Mouse (Mus musculus): ENCODE measurements around the gene Prtg. TPM values are rescaled to one million over a fixed set of nuclear protein-coding genes. Genes with fewer than 3 reads are reported as not detected.

Gene Prtg
- polyA plus RNA-seq, 1 experiment from 2014 or later: 1.1 TPM

DNA sequence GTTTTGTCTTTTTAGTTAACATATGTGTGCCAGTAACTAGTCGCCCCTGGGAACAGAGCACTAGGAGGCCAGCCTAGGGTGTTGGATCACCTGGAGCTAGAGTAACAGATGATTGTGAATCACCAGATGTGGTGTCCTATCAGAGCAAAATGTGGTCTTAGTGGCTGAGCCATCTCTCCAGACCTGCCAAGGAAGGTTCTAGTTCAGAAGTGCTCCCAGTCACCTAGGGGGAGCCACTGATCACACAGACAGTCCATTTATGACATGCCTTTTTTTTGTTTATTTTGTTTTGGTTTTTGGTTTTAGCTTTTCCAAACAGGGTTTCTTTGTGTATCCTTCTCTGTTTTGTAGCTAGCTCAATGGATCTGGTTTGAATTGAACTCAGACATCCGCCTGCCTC, 104.7 kb downstream of the Prtg start:
- no peaks in the 10 kb centered on the region for H3K9me3 ChIP-seq (ENCODE audit: control insufficient read depth, low read length)
- peaks cover 16% of the 10 kb centered on the region for H3K36me3 ChIP-seq (ENCODE audit: control insufficient read depth, insufficient read depth, low read length)
- no peak overlapping the region for H3K9ac ChIP-seq (ENCODE audit: low read length)
- whole genome bisulfite sequencing: 90% methylated on average over 2 of the region's 2 CpGs
- no peaks in the 10 kb centered on the region for H3K4me1 ChIP-seq (ENCODE audit: control insufficient read depth in 2 of 2, insufficient read depth in 2 of 2, low read length in 2 of 2)
- H3K4me3 ChIP-seq (ENCODE audit: control insufficient read depth in 1 of 2, insufficient read depth in 1 of 2, low read depth in 1 of 2, low read length in 2 of 2): no peak overlapping the region
- ATAC-seq (ENCODE audit: insufficient number of reproducible peaks, insufficient read depth, low FRiP score, low read depth): no peak
- no peaks in the 10 kb centered on the region for H3K27me3 ChIP-seq (ENCODE audit: control insufficient read depth, insufficient read depth, low read length)
- H3K4me2 ChIP-seq (ENCODE audit: low read length): no peak overlapping the region
- H3K27ac ChIP-seq (replicated peaks in 1 of 2; ENCODE audit: control insufficient read depth in 1 of 2, insufficient read depth in 1 of 2, low read depth in 2 of 2, low read length in 2 of 2): no peak overlapping the region

GRCm38 (mm10) chr9:72913551-72913950, 106.9 kb downstream of the Prtg start:
- 69% methylated on average over 6 of the region's 6 CpGs for WGBS
- Histone ChIP-seq H3K9ac (ENCODE audit: low read length) (no peak overlapping the region), H3K36me3 (ENCODE audit: control insufficient read depth, insufficient read depth, low read length) (peaks cover 10% of the 10 kb centered on the region), H3K4me1 (ENCODE audit: control insufficient read depth in 2 of 2, insufficient read depth in 2 of 2, low read length in 2 of 2) (no peaks in the 10 kb centered on the region), H3K9me3 (ENCODE audit: control insufficient read depth, low read length) (no peaks in the 10 kb centered on the region), H3K27ac (replicated peaks in 1 of 2; ENCODE audit: control insufficient read depth in 1 of 2, insufficient read depth in 1 of 2, low read depth in 2 of 2, low read length in 2 of 2) (no peak overlapping the region), H3K4me2 (ENCODE audit: low read length) (no peak overlapping the region), H3K27me3 (ENCODE audit: control insufficient read depth, insufficient read depth, low read length) (no peaks in the 10 kb centered on the region), H3K4me3 (ENCODE audit: control insufficient read depth in 1 of 2, insufficient read depth in 1 of 2, low read depth in 1 of 2, low read length in 2 of 2) (no peak overlapping the region)
- ATAC-seq (ENCODE audit: insufficient number of reproducible peaks, insufficient read depth, low FRiP score, low read depth): no peak

DNA sequence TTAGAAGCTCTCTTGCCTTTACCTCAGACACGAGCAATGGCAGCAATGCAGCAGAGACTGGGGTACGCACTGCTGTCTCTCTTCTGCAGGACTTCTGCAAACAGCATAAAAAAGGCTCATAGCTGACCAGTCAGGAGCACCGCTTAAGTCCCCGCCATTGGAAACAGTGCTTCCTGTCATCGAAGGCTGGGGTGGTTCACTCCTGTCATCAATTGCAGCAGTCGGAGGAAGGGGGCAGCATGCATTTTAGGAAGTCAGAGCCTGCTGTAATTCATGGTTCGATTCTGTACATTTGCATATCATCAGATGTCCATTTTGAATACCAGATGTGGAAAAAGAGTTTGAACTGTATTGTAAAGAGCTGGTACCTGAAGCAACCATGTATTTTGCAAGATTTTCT, 109.1 kb downstream of the Prtg start:
- 38% methylated on average over 7 of the region's 7 CpGs for WGBS
- Histone ChIP-seq H3K9ac (ENCODE audit: low read length) (no peak overlapping the region), H3K27ac (replicated peaks in 1 of 2; ENCODE audit: control insufficient read depth in 1 of 2, insufficient read depth in 1 of 2, low read depth in 2 of 2, low read length in 2 of 2) (no peak overlapping the region), H3K4me3 (ENCODE audit: control insufficient read depth in 1 of 2, insufficient read depth in 1 of 2, low read depth in 1 of 2, low read length in 2 of 2) (no peak overlapping the region), H3K4me1 (ENCODE audit: control insufficient read depth in 2 of 2, insufficient read depth in 2 of 2, low read length in 2 of 2) (0 out of 4 replicates have a peak, but pooled peaks cover 0 to 5% of the 10 kb centered on the region in 2 experiments), H3K27me3 (ENCODE audit: control insufficient read depth, insufficient read depth, low read length) (no peaks in the 10 kb centered on the region), H3K36me3 (ENCODE audit: control insufficient read depth, insufficient read depth, low read length) (peaks cover 9% of the 10 kb centered on the region; the same call in 1 of the 2 replicates), H3K9me3 (ENCODE audit: control insufficient read depth, low read length) (no peaks in the 10 kb centered on the region), H3K4me2 (ENCODE audit: low read length) (no peak overlapping the region)
- no peak for ATAC-seq (ENCODE audit: insufficient number of reproducible peaks, insufficient read depth, low FRiP score, low read depth)

GRCm38 (mm10) chr9:72923068-72923467, 116.4 kb downstream of the Prtg start:
- Histone ChIP-seq H3K27ac (replicated peaks in 1 of 2; ENCODE audit: control insufficient read depth in 1 of 2, insufficient read depth in 1 of 2, low read depth in 2 of 2, low read length in 2 of 2) (no peak overlapping the region), H3K9ac (ENCODE audit: low read length) (no peak overlapping the region), H3K4me3 (ENCODE audit: control insufficient read depth in 1 of 2, insufficient read depth in 1 of 2, low read depth in 1 of 2, low read length in 2 of 2) (no peak overlapping the region), H3K27me3 (ENCODE audit: control insufficient read depth, insufficient read depth, low read length) (peaks cover 11% of the 10 kb centered on the region), H3K4me2 (ENCODE audit: low read length) (no peak overlapping the region), H3K4me1 (ENCODE audit: control insufficient read depth in 2 of 2, insufficient read depth in 2 of 2, low read length in 2 of 2) (peaks cover 4 to 13% of the 10 kb centered on the region in 2 experiments; a peak in 3 of 4 replicates), H3K36me3 (ENCODE audit: control insufficient read depth, insufficient read depth, low read length) (no peaks in the 10 kb centered on the region), H3K9me3 (ENCODE audit: control insufficient read depth, low read length) (no peaks in the 10 kb centered on the region)
- 90% methylated on average over 3 of the region's 3 CpGs for WGBS
- ATAC-seq (ENCODE audit: insufficient number of reproducible peaks, insufficient read depth, low FRiP score, low read depth): no peak

GRCm38 (mm10) chr9:72925021-72925934, 118.6 kb downstream of the Prtg start, which contains the start of gene Pygo1:
Pygo1 (plus strand) TSS chr9:72925645.
- peak; percentile 80 for ATAC-seq (ENCODE audit: insufficient number of reproducible peaks, insufficient read depth, low FRiP score, low read depth)
- H3K36me3 ChIP-seq (ENCODE audit: control insufficient read depth, insufficient read depth, low read length): 0 out of 2 replicates have a peak, but pooled peaks cover 5% of the 10 kb centered on the region
- H3K27ac ChIP-seq (replicated peaks in 1 of 2; ENCODE audit: control insufficient read depth in 1 of 2, insufficient read depth in 1 of 2, low read depth in 2 of 2, low read length in 2 of 2): peak within 1 kb of the TSS in 1 of 2 experiments; percentile 64; a peak in 2 of 4 replicates
- H3K9ac ChIP-seq (ENCODE audit: low read length): peak within 1 kb of the TSS; percentile 90
- peak within 1 kb of the TSS; percentile 97 for H3K4me2 ChIP-seq (ENCODE audit: low read length)
- H3K4me1 ChIP-seq (ENCODE audit: control insufficient read depth in 2 of 2, insufficient read depth in 2 of 2, low read length in 2 of 2): peaks cover 4 to 8% of the 10 kb centered on the region in 2 experiments; a peak in 3 of 4 replicates
- peaks cover 11% of the 10 kb centered on the region for H3K27me3 ChIP-seq (ENCODE audit: control insufficient read depth, insufficient read depth, low read length)
- peak within 1 kb of the TSS; percentile 61 to 85 for H3K4me3 ChIP-seq (ENCODE audit: control insufficient read depth in 1 of 2, insufficient read depth in 1 of 2, low read depth in 1 of 2, low read length in 2 of 2)
- H3K9me3 ChIP-seq (ENCODE audit: control insufficient read depth, low read length): no peaks in the 10 kb centered on the region
- WGBS: under 1% methylated on average over 85 of the region's 108 CpGs

GRCm38 (mm10) chr9:72925935-72926258, 119.2 kb downstream of the Prtg start:
- peak overlapping the region; percentile 61 to 85 for H3K4me3 ChIP-seq (ENCODE audit: control insufficient read depth in 1 of 2, insufficient read depth in 1 of 2, low read depth in 1 of 2, low read length in 2 of 2)
- 0 out of 2 replicates have a peak, but pooled peaks cover 5% of the 10 kb centered on the region for H3K36me3 ChIP-seq (ENCODE audit: control insufficient read depth, insufficient read depth, low read length)
- no peaks in the 10 kb centered on the region for H3K9me3 ChIP-seq (ENCODE audit: control insufficient read depth, low read length)
- peak overlapping the region; percentile 97 for H3K4me2 ChIP-seq (ENCODE audit: low read length)
- peak overlapping the region; percentile 90 for H3K9ac ChIP-seq (ENCODE audit: low read length)
- H3K4me1 ChIP-seq (ENCODE audit: control insufficient read depth in 2 of 2, insufficient read depth in 2 of 2, low read length in 2 of 2): peaks cover 4 to 8% of the 10 kb centered on the region in 2 experiments; a peak in 3 of 4 replicates
- 4% methylated on average over 20 of the region's 20 CpGs for WGBS
- peak; percentile 38; the same call in 1 of the 2 replicates for ATAC-seq (ENCODE audit: insufficient number of reproducible peaks, insufficient read depth, low FRiP score, low read depth)
- H3K27me3 ChIP-seq (ENCODE audit: control insufficient read depth, insufficient read depth, low read length): peaks cover 11% of the 10 kb centered on the region
- H3K27ac ChIP-seq (replicated peaks in 1 of 2; ENCODE audit: control insufficient read depth in 1 of 2, insufficient read depth in 1 of 2, low read depth in 2 of 2, low read length in 2 of 2): no peak overlapping the region

DNA sequence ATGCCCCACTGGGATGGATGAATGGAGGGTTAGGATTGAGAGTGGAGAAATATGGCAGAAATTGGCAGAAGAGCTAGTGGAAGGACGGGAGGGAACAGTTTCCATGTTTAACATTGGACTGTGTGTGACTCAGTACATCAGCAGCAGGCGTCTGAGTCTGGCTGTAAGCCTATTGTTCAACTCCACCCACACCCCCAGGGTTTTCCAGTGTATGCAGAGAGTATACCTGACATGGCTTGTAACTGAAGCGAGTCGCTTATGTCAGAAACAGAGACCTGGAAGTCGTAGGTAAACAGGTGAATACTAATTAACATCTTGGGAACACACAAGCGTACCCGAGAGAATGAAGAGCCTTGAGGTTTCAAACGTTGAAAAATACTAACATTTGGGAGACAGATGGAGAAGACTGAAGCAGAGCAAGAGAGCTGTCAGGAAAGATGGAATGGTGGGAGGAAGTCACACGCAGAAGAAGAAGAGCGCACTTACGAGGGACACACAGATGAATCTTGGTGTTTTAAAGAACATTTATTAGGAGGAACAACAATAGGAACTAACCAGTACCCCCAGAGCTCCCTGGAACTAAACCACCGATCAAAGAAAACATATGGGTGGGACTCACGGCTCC, 124.6 kb downstream of the Prtg start:
- WGBS: 74% methylated on average over 13 of the region's 13 CpGs
- H3K9me3 ChIP-seq (ENCODE audit: control insufficient read depth, low read length): no peaks in the 10 kb centered on the region
- H3K27ac ChIP-seq (replicated peaks in 1 of 2; ENCODE audit: control insufficient read depth in 1 of 2, insufficient read depth in 1 of 2, low read depth in 2 of 2, low read length in 2 of 2): no peak overlapping the region
- H3K9ac ChIP-seq (ENCODE audit: low read length): no peak overlapping the region
- no peak overlapping the region for H3K4me2 ChIP-seq (ENCODE audit: low read length)
- no peak overlapping the region for H3K4me3 ChIP-seq (ENCODE audit: control insufficient read depth in 1 of 2, insufficient read depth in 1 of 2, low read depth in 1 of 2, low read length in 2 of 2)
- peaks cover 7% of the 10 kb centered on the region; the same call in 1 of the 2 replicates for H3K27me3 ChIP-seq (ENCODE audit: control insufficient read depth, insufficient read depth, low read length)
- no peak for ATAC-seq (ENCODE audit: insufficient number of reproducible peaks, insufficient read depth, low FRiP score, low read depth)
- H3K4me1 ChIP-seq (ENCODE audit: control insufficient read depth in 2 of 2, insufficient read depth in 2 of 2, low read length in 2 of 2): peaks cover 3 to 5% of the 10 kb centered on the region in 2 experiments; a peak in 2 of 4 replicates
- 0 out of 2 replicates have a peak, but pooled peaks cover 5% of the 10 kb centered on the region for H3K36me3 ChIP-seq (ENCODE audit: control insufficient read depth, insufficient read depth, low read length)
